Mouse (Mus musculus) hindlimb bud, embryonic 11.5 days (tissue): ENCODE measurements at regions not wholly inside any gene's neighbourhood (a gene's known extent, or its start where the extent isn't known, plus 50 kb on each side); places are given as distances from the start of the nearest gene placed in this dataset.

Experiments used
- DNase-seq: peaks from one replicate; pipeline ENCODE4 v3.0.0-alpha.2; 2012; ENCODE audit warnings: low read depth, low spot score; ENCODE audit errors: extremely low spot score

GRCm38 (mm10) chr7:67895166-67895565, 57.5 kb upstream of the Igf1r start:
- DNase-seq: no peak

DNA sequence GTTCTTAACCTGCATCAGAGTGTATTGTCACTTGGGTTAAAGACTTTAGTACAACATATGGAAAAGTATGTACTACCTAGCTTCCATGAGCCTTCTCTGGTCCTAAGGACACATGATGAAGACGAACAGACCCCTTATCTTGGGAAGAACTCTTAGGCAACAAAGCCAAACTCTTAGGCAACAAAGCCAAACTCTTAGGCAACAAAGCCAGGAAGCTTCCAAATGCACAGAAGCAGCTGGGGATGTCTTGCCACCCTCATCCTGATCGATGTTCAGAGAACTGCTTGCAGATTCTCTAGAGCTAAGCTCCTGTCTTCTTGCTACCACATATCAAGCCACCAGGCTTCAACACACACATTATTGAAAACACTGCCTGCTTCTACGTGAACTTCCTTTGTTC, 59.7 kb upstream of the Igf1r start:
- DNase-seq: no peak

DNA sequence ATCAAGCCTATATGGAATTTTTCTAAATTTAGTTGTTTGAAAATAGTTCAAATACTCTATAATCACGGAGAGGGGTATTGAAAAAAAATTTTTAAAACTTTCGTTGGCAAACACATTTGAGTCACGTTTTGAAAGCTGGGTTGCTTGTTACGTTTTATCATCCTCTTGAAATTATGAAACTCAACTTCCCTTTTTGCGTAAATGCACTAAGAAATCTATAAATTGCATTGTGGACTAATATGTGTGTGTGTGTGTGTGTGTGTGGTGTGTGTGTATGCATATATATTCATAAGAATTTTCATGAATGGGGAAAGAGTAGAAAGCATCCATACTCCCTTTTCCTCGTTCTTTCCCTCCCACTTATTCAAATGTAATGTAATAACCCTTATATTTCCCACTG, 69.6 kb upstream of the Igf1r start:
- DNase-seq: no peak

DNA sequence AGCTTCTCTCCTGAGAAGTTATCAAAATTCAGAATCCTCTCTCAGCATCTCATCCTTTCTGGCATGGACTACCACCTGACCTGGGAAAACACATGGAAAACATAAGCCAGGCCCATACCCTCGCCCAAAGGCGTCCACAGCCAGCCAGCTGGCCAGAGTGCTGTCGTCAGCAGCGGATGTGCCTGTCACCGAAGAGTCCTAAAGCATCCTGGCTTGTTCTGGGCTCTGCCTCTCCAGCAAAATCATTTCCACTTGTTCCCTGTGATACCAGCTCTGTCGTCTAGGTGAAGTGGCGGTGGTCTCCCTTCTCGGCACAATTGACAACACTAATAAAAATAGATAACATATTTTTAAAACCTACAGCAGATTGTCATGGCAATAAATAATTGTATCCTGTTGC, 70.0 kb upstream of the Igf1r start:
- no peak for DNase-seq

GRCm38 (mm10) chr7:67878226-67878625, 74.4 kb upstream of the Igf1r start:
- DNase-seq: no peak

GRCm38 (mm10) chr7:67877587-67877986, 75.0 kb upstream of the Igf1r start:
- no peak for DNase-seq

DNA sequence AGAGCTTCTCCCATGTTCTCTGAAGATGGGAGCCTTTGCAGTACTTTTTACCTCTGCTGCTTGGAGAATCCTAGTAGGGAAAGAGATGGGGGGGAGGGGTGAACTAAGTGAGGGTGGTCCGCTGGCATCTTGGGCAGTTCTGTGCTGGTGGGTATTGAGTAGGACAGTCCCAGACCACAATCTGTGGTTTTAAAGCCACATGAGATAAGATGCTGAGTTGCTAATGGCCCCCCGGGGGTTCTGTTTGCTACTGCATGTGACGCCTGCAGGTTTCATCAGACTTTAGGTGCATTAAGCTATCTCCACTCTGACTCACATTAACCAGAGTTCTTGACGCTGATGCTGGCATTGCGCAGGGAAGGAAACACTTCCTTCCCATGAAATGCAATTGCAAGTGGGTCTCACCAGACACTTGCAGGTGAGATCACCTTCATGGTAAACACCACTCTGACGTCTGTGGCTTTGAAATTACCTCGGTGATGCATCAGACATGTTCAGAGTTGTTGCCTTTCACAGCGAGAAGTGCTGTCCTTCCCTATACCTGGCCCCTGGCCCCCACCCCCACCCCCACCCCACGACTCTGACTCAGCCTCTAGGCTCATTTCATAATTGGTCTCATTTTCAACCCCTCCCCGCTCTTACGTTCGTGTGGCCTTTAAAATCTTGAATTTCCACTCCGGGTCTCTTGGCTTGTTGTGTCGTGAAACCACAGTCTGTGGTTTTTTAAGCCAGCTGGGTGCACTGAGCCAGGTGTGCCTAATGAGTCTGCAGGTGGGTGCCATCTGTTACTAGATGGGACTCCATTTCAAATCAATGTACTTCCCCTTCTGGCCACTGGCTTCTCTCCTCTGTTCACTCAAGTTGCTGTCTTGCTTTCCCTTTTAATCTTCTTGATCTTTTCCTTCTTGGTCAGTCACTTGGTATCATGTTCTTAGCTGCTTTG, 94.8 kb upstream of the Synm start:
- DNase-seq: no peak

GRCm38 (mm10) chr7:67852859-67853258, 93.3 kb upstream of the Synm start:
- no peak for DNase-seq

- no peak for DNase-seq
Measured at GRCm38 (mm10) chr7:67849509-67849862, 89.9 kb upstream of the Synm start.

- DNase-seq: peak; percentile 50
Measured at GRCm38 (mm10) chr7:67848589-67849508, 89.3 kb upstream of the Synm start.

DNA sequence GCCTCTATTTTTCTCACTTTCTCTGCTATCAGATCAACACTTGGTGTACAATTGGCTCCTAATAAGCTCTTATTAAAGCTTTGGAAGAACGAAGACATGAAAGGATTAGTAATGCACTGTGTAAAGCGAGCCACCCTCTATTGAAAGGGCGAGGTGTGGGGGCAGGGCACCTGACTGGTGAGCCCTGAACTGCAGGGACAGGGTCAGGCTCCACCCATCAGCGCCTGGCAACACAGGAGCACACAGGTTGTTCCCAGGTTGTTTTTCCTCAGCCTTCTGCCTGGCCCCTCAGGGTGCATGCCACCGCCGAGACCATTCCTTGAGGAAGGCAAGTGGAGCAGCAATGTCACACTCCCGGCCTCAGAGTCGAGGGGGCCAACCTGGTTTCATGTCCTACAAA, 87.3 kb upstream of the Synm start:
- no peak for DNase-seq

DNA sequence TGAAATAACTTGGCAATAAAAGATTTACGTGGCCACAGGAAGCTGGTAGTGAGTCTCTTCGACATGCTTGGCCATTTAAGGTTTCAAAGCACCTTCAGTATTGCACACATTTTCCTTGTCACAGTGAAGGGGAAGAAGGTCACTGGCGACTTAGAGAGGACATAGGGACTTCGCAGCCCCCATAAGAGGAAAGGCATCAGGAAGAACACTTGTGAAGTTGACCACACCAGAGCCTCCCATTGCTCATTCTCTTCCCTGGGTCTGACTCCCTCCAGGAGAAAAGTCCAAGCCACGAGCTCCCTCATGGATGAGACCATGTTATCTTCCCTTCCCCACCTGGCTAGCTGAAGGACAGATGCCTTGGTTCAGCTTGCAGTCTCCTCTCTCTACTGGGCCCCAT, 77.4 kb upstream of the Synm start:
- no peak for DNase-seq

DNA sequence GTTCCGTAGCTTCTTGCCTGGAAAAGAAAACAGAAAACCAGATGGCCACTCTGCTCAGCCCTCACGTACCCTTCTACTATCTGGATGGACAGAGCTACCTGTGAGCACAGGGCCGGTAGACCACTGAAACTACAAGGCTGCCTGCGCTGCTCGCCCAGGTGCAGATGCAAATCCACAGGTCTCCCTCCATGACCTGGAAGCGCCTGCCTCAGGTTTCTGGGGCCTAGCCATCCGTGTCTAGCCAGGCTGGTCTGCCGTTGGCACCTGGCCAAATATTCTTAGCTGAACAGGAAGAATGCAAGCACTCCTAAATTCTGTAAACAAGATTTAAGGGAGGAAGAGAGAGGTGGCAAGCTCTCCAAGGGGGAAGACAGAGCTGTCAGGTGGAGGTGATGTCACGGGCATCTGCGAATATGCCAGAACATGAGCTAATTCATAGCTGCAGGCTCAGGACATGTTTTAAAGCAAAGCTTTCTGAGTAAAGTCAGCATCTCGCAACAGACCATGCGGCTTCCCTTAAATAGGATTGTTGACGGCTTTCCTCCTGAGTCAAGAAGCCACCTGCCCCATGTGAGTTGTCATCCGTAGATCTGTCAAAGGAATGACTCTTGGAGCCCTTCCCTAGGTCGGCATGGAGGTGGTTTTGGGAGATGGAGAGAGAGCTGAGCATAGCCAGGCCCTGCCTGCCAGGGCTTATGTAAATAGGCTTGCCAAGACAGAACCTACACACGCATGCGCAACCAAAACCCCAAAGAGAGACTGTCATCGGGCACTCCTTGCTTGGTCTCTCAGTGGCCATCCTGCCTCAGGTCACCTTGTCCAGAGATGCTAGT, 76.8 kb upstream of the Synm start:
- no peak for DNase-seq

GRCm38 (mm10) chr7:67831738-67832137, 72.2 kb upstream of the Synm start:
- no peak for DNase-seq

- DNase-seq: no peak
Measured at GRCm38 (mm10) chr7:67827386-67827785, 67.8 kb upstream of the Synm start.

GRCm38 (mm10) chr7:67826936-67827335, 67.4 kb upstream of the Synm start:
- DNase-seq: peak; percentile 20

DNA sequence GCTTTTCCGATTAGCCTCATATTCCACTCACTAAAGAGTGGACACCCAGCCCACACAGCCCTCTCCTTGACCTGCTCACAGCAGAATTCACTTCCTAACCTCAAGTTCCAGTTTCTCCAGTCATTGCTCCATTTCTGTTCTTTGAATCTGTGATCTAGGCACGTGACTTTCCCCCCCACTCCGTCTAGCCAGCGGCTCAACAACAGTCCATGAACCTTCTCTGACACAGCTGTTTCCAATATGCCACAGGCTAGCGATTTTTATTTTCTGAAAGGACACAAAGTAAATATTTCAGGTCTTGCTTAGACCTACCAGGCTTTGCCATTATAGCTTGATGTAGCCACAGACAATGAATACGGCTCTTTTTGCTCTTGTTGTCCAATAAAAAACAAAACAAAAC, 66.8 kb upstream of the Synm start:
- peak; percentile 60 for DNase-seq

GRCm38 (mm10) chr7:67825636-67826280, 66.2 kb upstream of the Synm start:
- no peak for DNase-seq

DNA sequence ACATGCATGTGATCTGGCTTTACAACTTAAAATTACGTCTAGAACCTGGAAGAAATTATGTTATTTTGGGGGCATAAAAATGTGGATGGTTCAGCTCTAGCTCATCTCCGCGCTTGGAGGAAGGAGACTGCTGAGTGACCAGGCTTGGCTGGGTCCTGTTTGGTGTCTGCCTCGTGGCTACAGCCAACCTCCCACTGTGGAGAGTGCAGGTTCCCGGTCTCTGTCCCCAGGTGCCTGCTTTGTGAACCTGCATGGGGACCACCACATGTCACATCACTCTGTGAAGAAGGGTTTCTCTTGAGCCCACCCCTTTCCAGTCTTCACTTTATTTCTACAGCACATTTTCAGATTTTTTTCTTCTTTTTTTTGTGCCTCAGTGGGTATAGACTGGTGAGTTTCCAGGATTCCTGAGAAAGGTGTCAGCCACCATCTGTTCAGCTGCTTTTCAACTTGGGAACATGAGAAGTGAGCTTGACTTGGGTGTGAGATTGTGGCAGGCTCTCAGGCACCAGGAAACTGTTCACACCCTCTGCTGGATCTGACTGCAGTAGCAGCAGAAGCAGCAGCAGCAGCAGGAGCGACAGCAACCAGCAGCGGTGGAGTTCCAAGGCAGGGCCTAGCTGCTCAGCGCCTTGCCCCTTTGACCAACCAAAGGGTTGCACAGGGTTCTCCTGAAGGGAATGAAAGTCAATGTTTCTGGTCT, 64.6 kb upstream of the Synm start:
- DNase-seq: no peak

- no peak for DNase-seq
Measured at GRCm38 (mm10) chr7:67819551-67819950, 60.0 kb upstream of the Synm start.
